Mouse (Mus musculus): ENCODE data around the gene Auts2. TPM values are rescaled to one million over a fixed set of nuclear protein-coding genes. Genes with fewer than 3 reads are reported as not detected.

The Auts2 gene
- polyA plus RNA-seq, 1 experiment from 2014 or later: 47.7 TPM

- Histone ChIP-seq H3K27me3 (ENCODE audit: control insufficient read depth, insufficient read depth, low read length) (no peaks in the 10 kb centered on the region), H3K4me3 (ENCODE audit: low read depth, low read length) (no peak overlapping the region), H3K9ac (replicated peaks; ENCODE audit: low read depth, low read length) (no peak overlapping the region), H3K4me2 (replicated peaks; ENCODE audit: low read depth, low read length) (no peak overlapping the region), H3K4me1 (ENCODE audit: control insufficient read depth, insufficient read depth, low read length) (peaks cover 5% of the 10 kb centered on the region; the same call in 1 of the 2 replicates), H3K9me3 (ENCODE audit: control insufficient read depth, low read depth, low read length) (no peaks in the 10 kb centered on the region), H3K27ac (ENCODE audit: low read length) (no peak overlapping the region), H3K36me3 (ENCODE audit: control insufficient read depth, insufficient read depth, low read length) (no peaks in the 10 kb centered on the region)
- ATAC-seq (ENCODE audit: insufficient number of reproducible peaks, insufficient read depth, low FRiP score, low read depth): no peak
- WGBS: 90% methylated on average over 4 of the region's 4 CpGs
These were observed 579.6 kb downstream of the Auts2 start for GRCm38 (mm10) chr5:131963565-131963964.

- Histone ChIP-seq H3K36me3 (ENCODE audit: control insufficient read depth, insufficient read depth, low read length) (no peaks in the 10 kb centered on the region), H3K9me3 (ENCODE audit: control insufficient read depth, low read depth, low read length) (no peaks in the 10 kb centered on the region), H3K27me3 (ENCODE audit: control insufficient read depth, insufficient read depth, low read length) (no peaks in the 10 kb centered on the region), H3K4me1 (ENCODE audit: control insufficient read depth, insufficient read depth, low read length) (no peaks in the 10 kb centered on the region; the same call in 1 of the 2 replicates), H3K27ac (ENCODE audit: low read length) (no peak overlapping the region), H3K9ac (replicated peaks; ENCODE audit: low read depth, low read length) (no peak overlapping the region), H3K4me3 (ENCODE audit: low read depth, low read length) (no peak overlapping the region), H3K4me2 (replicated peaks; ENCODE audit: low read depth, low read length) (no peak overlapping the region)
- ATAC-seq (ENCODE audit: insufficient number of reproducible peaks, insufficient read depth, low FRiP score, low read depth): no peak
- WGBS: 68% methylated on average over 2 of the region's 2 CpGs
These were observed 581.3 kb downstream of the Auts2 start for GRCm38 (mm10) chr5:131961859-131962258.

- Histone ChIP-seq H3K4me3 (ENCODE audit: low read depth, low read length) (no peak overlapping the region), H3K9ac (replicated peaks; ENCODE audit: low read depth, low read length) (no peak overlapping the region), H3K4me1 (ENCODE audit: control insufficient read depth, insufficient read depth, low read length) (no peaks in the 10 kb centered on the region), H3K27ac (ENCODE audit: low read length) (no peak overlapping the region), H3K4me2 (replicated peaks; ENCODE audit: low read depth, low read length) (no peak overlapping the region), H3K27me3 (ENCODE audit: control insufficient read depth, insufficient read depth, low read length) (no peaks in the 10 kb centered on the region), H3K36me3 (ENCODE audit: control insufficient read depth, insufficient read depth, low read length) (no peaks in the 10 kb centered on the region), H3K9me3 (ENCODE audit: control insufficient read depth, low read depth, low read length) (no peaks in the 10 kb centered on the region)
- ATAC-seq (ENCODE audit: insufficient number of reproducible peaks, insufficient read depth, low FRiP score, low read depth): no peak
These were observed 582.7 kb downstream of the Auts2 start for GRCm38 (mm10) chr5:131960432-131960831.

GRCm38 (mm10) chr5:131956998-131957397 lies 586.1 kb downstream of the Auts2 start:
- WGBS: 81% methylated on average over 3 of the region's 3 CpGs

GRCm38 (mm10) chr5:131956090-131956489 lies 587.1 kb downstream of the Auts2 start:
- whole genome bisulfite sequencing: 34% methylated on average over 7 of the region's 7 CpGs
- Histone ChIP-seq H3K36me3 (ENCODE audit: control insufficient read depth, insufficient read depth, low read length) (no peaks in the 10 kb centered on the region), H3K4me2 (replicated peaks; ENCODE audit: low read depth, low read length) (no peak overlapping the region), H3K9me3 (ENCODE audit: control insufficient read depth, low read depth, low read length) (peaks cover 4% of the 10 kb centered on the region; the same call in 1 of the 2 replicates), H3K27ac (ENCODE audit: low read length) (no peak overlapping the region), H3K4me1 (ENCODE audit: control insufficient read depth, insufficient read depth, low read length) (no peaks in the 10 kb centered on the region), H3K4me3 (ENCODE audit: low read depth, low read length) (no peak overlapping the region), H3K9ac (replicated peaks; ENCODE audit: low read depth, low read length) (no peak overlapping the region), H3K27me3 (ENCODE audit: control insufficient read depth, insufficient read depth, low read length) (no peaks in the 10 kb centered on the region)
- no peak for ATAC-seq (ENCODE audit: insufficient number of reproducible peaks, insufficient read depth, low FRiP score, low read depth)

More at GRCm38 (mm10) chr5:131956998-131957397, 586.1 kb downstream of the Auts2 start:
- H3K9ac ChIP-seq (replicated peaks; ENCODE audit: low read depth, low read length): no peak overlapping the region
- no peak overlapping the region for H3K4me2 ChIP-seq (replicated peaks; ENCODE audit: low read depth, low read length)
- ATAC-seq (ENCODE audit: insufficient number of reproducible peaks, insufficient read depth, low FRiP score, low read depth): no peak
- no peaks in the 10 kb centered on the region for H3K36me3 ChIP-seq (ENCODE audit: control insufficient read depth, insufficient read depth, low read length)
- H3K9me3 ChIP-seq (ENCODE audit: control insufficient read depth, low read depth, low read length): peaks cover 4% of the 10 kb centered on the region; the same call in 1 of the 2 replicates
- no peaks in the 10 kb centered on the region for H3K27me3 ChIP-seq (ENCODE audit: control insufficient read depth, insufficient read depth, low read length)
- no peak overlapping the region for H3K27ac ChIP-seq (ENCODE audit: low read length)
- no peak overlapping the region for H3K4me3 ChIP-seq (ENCODE audit: low read depth, low read length)
- no peaks in the 10 kb centered on the region for H3K4me1 ChIP-seq (ENCODE audit: control insufficient read depth, insufficient read depth, low read length)

GRCm38 (mm10) chr5:131955227-131956016 lies 587.7 kb downstream of the Auts2 start:
- H3K9me3 ChIP-seq (ENCODE audit: control insufficient read depth, low read depth, low read length): peaks cover 4% of the 10 kb centered on the region; the same call in 1 of the 2 replicates
- WGBS: 87% methylated on average over 8 of the region's 8 CpGs
- H3K27me3 ChIP-seq (ENCODE audit: control insufficient read depth, insufficient read depth, low read length): no peaks in the 10 kb centered on the region
- no peak overlapping the region for H3K9ac ChIP-seq (replicated peaks; ENCODE audit: low read depth, low read length)
- no peak overlapping the region for H3K4me2 ChIP-seq (replicated peaks; ENCODE audit: low read depth, low read length)
- no peak for ATAC-seq (ENCODE audit: insufficient number of reproducible peaks, insufficient read depth, low FRiP score, low read depth)
- H3K4me1 ChIP-seq (ENCODE audit: control insufficient read depth, insufficient read depth, low read length): no peaks in the 10 kb centered on the region
- H3K4me3 ChIP-seq (ENCODE audit: low read depth, low read length): no peak overlapping the region
- H3K36me3 ChIP-seq (ENCODE audit: control insufficient read depth, insufficient read depth, low read length): no peaks in the 10 kb centered on the region
- no peak overlapping the region for H3K27ac ChIP-seq (ENCODE audit: low read length)

GRCm38 (mm10) chr5:131948571-131949151 lies 594.5 kb downstream of the Auts2 start:
- H3K4me3 ChIP-seq (ENCODE audit: low read depth, low read length): no peak overlapping the region
- no peak overlapping the region for H3K27ac ChIP-seq (ENCODE audit: low read length)
- H3K9ac ChIP-seq (replicated peaks; ENCODE audit: low read depth, low read length): no peak overlapping the region
- no peaks in the 10 kb centered on the region for H3K9me3 ChIP-seq (ENCODE audit: control insufficient read depth, low read depth, low read length)
- H3K4me1 ChIP-seq (ENCODE audit: control insufficient read depth, insufficient read depth, low read length): peaks cover 10% of the 10 kb centered on the region; the same call in 1 of the 2 replicates
- no peaks in the 10 kb centered on the region for H3K27me3 ChIP-seq (ENCODE audit: control insufficient read depth, insufficient read depth, low read length)
- H3K36me3 ChIP-seq (ENCODE audit: control insufficient read depth, insufficient read depth, low read length): no peaks in the 10 kb centered on the region
- WGBS: 45% methylated on average over 7 of the region's 7 CpGs
- ATAC-seq (ENCODE audit: insufficient number of reproducible peaks, insufficient read depth, low FRiP score, low read depth): no peak
- no peak overlapping the region for H3K4me2 ChIP-seq (replicated peaks; ENCODE audit: low read depth, low read length)

- Histone ChIP-seq H3K36me3 (ENCODE audit: control insufficient read depth, insufficient read depth, low read length) (no peaks in the 10 kb centered on the region), H3K4me1 (ENCODE audit: control insufficient read depth, insufficient read depth, low read length) (peaks cover 10% of the 10 kb centered on the region; the same call in 1 of the 2 replicates), H3K4me3 (ENCODE audit: low read depth, low read length) (no peak overlapping the region), H3K9ac (replicated peaks; ENCODE audit: low read depth, low read length) (no peak overlapping the region), H3K9me3 (ENCODE audit: control insufficient read depth, low read depth, low read length) (no peaks in the 10 kb centered on the region), H3K4me2 (replicated peaks; ENCODE audit: low read depth, low read length) (no peak overlapping the region), H3K27ac (ENCODE audit: low read length) (no peak overlapping the region), H3K27me3 (ENCODE audit: control insufficient read depth, insufficient read depth, low read length) (no peaks in the 10 kb centered on the region)
- ATAC-seq (ENCODE audit: insufficient number of reproducible peaks, insufficient read depth, low FRiP score, low read depth): no peak
- 77% methylated on average over 5 of the region's 5 CpGs for WGBS
These were observed 596.3 kb downstream of the Auts2 start for GRCm38 (mm10) chr5:131946801-131947200.

Data from stomach, embryonic 14.5 days (tissue).